In genomic region chr9:78488890-78489420, GRCm38 (mm10) we compare ENCODE assay signal across 8 mouse cellular contexts. TPM values are rescaled to one million over a fixed set of nuclear protein-coding genes. Genes with fewer than 3 reads are reported as not detected.
DNase-seq lines count a peak whose midpoint lies in the region; ATAC-seq and TF ChIP-seq lines count a peak whose summit lies in the region.

TSS of gene Eef1a1 (minus strand) at chr9:78489151.

- no peaks in the 10 kb centered on the region for H3K27me3 ChIP-seq in hindbrain, postnatal 0 days (ENCODE audit: insufficient read depth, low read length)

- H3K4me3 ChIP-seq in hindbrain, postnatal 0 days (ENCODE audit: low read length), result peak within 1 kb of the TSS; percentile 40

- intact Hi-C loops in gastrocnemius, postnatal 14 days (cut with DNase I; ENCODE audit: low total_unique reads), result no loop called here
- intact Hi-C loops in left cerebral cortex, postnatal 25 days (cut with DNase I), result no loop called here

- H3K36me3 ChIP-seq in hindbrain, postnatal 0 days (ENCODE audit: insufficient read depth, low read length), result no peaks in the 10 kb centered on the region

- no peak for TF ChIP-seq CTCF in hindbrain, postnatal 0 days (IDR thresholded peaks at IDR 0.05; ENCODE audit: low read depth)

- WGBS in hindbrain, postnatal 0 days, result 1% methylated on average over 18 of the region's 20 CpGs

- DNase-seq in frontal cortex, postnatal 14 days (ENCODE audit: low spot score in 2 of 2), result no peak
- peak; percentile 59 to 68 for DNase-seq in cerebellum, postnatal 14 days
- peak; percentile 79 for DNase-seq in gastrocnemius, postnatal 14 days
- peak; percentile 58 for DNase-seq in hindbrain, postnatal 0 days (ENCODE audit: low spot score)
- peak in 1 of 2 experiments; percentile 37 for DNase-seq in left cerebral cortex, postnatal 25 days (ENCODE audit: low spot score in 2 of 2)
- peak; percentile 16 to 65 for DNase-seq in spleen, postnatal 10 days (ENCODE audit: low spot score in 2 of 2)

- no peaks in the 10 kb centered on the region for H3K4me1 ChIP-seq in hindbrain, postnatal 0 days (ENCODE audit: insufficient read depth, low read length)

- H3K9ac ChIP-seq in hindbrain, postnatal 0 days (replicated peaks; ENCODE audit: low read length), result peak within 1 kb of the TSS; percentile 53

- H3K9me3 ChIP-seq in hindbrain, postnatal 0 days (ENCODE audit: low read length), result no peaks in the 10 kb centered on the region

- H3K4me2 ChIP-seq in hindbrain, postnatal 0 days (ENCODE audit: low read depth, low read length), result peak within 1 kb of the TSS; percentile 67

- peak within 1 kb of the TSS; percentile 73 for H3K27ac ChIP-seq in hindbrain, postnatal 0 days

- peak; percentile 86 for ATAC-seq in frontal cortex, adult (ENCODE audit: low TSS enrichment)
- peak; percentile 60 for ATAC-seq in hindbrain, postnatal 0 days
- ATAC-seq in megakaryocyte progenitor cell, adult 5-6 weeks (replicated peaks; ENCODE audit: poor library complexity), result peak; percentile 76

RNA-seq across cellular contexts. Expression of gene Eef1a1, which starts in this region (rescaled TPM):
- 1,000 to 10,000 TPM; 1,398 to 1,669 TPM for total RNA-seq in gastrocnemius, postnatal 14 days (2021)
- 5,514 and 5,628 TPM in 2 replicates for total RNA-seq in hindbrain, postnatal 0 days (2014; rRNA removed)
- 2,472 and 2,549 TPM in 2 replicates for polyA plus RNA-seq in hindbrain, postnatal 0 days (2015; fragmentation: Nextera tagmentation; extraction: Ambion mirVana)
- total RNA-seq in left cerebral cortex, postnatal 25 days (2021), result 1,000 to 10,000 TPM; 2,219 to 2,332 TPM
- total RNA-seq in megakaryocyte progenitor cell, adult 5-6 weeks (2015), result 20,259 and 20,522 TPM in 2 replicates
- total RNA-seq in megakaryocyte progenitor cell, adult 5-6 weeks (2017), result 11,199 and 11,450 TPM in 2 replicates

Comparison
In these comparisons a context has a peak if more than half of its experiments do, and no peak if none do; other contexts are left out.
1. DNase-seq: peak in cerebellum, postnatal 14 days (2 of 2), gastrocnemius, postnatal 14 days (single experiment), hindbrain, postnatal 0 days (single experiment) and spleen, postnatal 10 days (2 of 2); none in frontal cortex, postnatal 14 days (0 of 2).
2. Peak in every context shown above with its lines, with median percentiles within 50 percentile points of each other: ATAC-seq.